Mouse (Mus musculus) kidney, postnatal 25 days (tissue): Measurements from ENCODE around the gene Pdcd1lg2.

ENCODE experiments used
- DNase-seq, 2 experiments: peaks; one replicate each; pipeline ENCODE4 v3.0.0; 2021; ENCODE audit warnings: mixed read lengths in 2 of 2

Pdcd1lg2 gene

DNA sequence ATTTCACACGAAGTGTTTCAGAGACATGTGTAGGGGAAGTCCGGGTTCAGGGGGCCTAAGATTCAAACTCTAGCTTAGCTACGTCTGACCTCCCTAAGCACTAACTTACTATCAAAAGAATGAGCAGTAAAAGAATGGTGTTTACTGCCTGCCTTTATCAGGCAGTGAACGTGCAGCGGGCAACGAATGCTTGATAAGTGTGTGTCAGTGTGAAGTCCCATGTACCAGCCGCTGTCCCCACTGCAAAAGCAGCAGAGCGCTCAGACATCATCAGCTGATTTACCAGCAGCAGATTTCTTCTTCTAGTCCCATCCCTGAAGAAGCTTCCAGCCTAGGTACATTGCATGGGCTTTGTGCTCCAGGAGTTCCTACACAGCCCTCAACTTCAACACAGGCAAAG lies 61.7 kb downstream of the Pdcd1lg2 start:
- DNase-seq: no peak

DNA sequence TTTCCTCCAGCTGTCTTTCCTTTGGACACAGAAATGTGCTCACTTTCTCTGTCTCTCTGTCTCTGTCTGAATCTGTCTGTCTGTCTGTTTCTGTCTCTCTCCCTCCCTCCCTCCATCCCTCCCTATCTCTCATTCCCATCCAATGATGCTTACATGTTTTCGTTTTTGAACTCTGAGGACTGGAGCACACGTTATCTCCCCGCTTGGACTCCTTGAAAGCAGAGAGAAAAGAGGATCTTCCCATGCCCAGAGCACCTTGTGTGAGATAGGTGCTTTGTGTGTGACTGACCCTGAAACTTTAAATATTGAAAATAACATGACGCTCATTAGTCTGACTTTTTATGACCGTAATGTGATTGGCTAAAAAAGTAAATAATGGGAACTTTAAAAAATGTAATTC lies 62.2 kb downstream of the Pdcd1lg2 start:
- no peak for DNase-seq

GRCm38 (mm10) chr19:29474803-29475202 lies 64.1 kb downstream of the Pdcd1lg2 start:
- DNase-seq: no peak

GRCm38 (mm10) chr19:29475210-29475620 lies 64.5 kb downstream of the Pdcd1lg2 start:
- no peak for DNase-seq

DNA sequence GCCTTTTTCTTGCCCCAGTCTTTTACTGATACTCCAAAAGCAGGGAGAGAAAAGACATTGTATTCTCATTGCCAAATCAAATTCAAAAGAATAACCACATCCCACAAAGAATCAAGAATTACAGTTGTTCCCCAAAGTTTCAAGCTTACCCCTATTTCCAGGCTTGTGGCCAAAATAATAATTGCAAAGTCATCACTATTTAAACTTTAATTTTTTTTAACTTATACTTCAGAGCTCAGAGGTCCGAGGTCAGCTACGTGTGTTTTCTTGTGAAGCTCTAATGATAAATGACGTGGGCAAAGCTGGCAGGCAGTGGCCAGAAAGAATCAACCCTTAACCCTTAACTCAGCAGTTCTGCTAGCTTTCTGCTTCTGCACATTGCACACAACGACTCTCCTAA lies 67.9 kb downstream of the Pdcd1lg2 start:
- no peak for DNase-seq

DNA sequence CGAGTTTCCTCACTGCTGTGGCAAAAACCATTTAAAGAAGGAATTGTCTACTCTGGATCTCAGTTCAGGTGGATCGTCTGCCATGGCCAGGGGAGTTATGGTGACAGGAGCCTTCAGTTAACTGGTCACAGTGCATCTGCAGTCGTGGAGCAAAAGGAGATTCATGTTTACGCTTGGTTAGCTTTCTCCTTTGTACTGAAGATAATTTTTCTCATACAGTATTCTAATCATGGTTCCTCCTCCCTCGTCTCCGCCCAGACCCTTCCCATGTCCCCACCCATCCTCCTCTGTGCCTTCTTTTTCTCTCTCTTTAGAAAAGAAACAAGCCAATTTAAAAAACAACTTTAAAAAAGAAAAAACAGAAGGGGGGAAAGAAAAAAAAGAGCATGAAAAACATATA lies 70.9 kb downstream of the Pdcd1lg2 start:
- no peak for DNase-seq

DNA sequence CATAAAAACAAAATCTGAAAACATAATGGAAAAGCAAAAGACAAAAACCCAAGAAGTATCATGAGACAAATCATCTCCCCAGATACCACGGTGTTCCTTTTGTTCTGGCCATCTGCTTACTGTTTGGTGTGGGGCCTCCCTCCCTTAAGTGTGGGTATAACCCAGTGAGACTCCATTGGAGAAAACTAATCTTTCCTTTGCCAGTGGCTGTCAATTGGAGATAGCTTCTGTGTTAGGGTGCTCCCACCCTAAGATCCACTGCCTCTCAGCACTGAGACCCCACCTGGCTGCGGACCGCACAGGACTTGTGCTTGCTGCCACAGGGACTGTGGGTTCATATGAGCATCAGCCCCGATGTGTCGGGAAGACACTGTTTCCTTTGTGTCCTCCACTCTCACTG lies 71.4 kb downstream of the Pdcd1lg2 start:
- DNase-seq: no peak

DNA sequence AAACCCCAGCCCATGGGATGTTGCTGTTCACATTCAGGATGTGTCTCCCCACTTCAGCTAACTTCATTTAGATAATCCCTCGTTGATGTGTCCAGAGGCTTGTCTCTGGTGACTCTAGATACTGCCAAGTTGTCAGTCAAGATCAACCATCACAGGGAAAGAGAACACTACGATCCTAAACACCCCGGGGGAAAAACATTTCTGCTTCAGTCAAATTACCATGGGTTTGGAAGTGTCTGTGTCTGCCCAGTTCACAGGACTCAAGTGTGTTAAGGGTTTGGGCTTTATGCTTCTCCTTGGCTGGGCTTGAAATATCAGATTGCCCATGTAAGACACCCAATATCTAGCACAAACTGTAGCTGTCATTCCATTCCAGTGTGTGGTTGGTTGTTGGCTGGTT lies 71.9 kb downstream of the Pdcd1lg2 start:
- DNase-seq: no peak

DNA sequence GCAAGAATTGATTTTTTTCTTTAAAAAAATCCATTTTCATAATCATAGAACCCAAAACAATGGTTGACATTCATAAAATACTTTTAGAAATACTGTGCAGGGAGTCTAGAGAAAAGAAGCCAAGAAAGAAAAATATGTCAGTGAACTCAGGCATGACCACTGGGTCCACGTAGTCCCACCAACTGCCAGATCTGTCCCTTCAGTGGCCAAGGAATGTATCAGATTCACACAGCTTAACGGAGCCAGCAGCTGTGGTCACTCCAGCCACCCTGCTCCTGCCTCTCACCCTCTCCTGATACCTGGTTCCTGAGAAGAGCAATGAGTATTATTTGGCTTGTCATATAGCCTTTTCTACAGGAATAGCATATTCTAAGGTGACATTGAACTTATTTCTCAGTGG lies 72.7 kb downstream of the Pdcd1lg2 start:
- no peak for DNase-seq

GRCm38 (mm10) chr19:29484537-29484936 lies 73.8 kb downstream of the Pdcd1lg2 start:
- DNase-seq: no peak

DNA sequence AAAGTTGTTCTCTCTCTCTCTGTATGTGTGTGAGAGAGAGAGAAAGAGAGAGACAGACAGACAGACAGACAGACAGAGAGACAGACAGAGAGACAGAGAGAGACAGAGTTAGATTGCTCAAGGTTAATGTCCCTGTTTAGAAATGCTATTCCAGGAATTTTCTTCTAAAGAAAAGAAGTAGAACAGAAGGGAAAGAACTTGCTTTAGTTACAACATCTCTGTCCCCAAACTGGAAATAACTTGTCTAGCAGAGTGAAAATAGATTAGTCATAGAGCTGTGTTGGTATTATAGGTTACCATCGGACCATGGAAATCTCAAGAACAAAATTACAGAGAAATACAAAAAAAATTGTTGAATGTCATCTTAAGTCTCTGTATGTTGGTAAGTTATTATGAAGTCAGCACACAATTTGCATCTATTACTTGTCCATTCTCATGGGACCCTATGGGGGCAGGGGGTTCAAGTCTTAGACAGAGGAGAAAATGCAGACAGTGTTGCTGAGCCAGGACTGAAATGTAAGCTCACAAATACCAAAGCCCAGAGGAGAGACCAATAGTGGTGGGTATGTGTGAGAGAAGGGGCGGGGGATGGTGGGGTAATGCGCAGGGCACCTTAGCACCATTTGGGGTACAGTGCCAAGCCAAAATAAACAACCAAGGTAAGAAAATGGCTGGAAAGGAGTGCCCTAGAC lies 74.7 kb downstream of the Pdcd1lg2 start:
- DNase-seq: no peak

- no peak for DNase-seq
These were observed 76.0 kb downstream of the Pdcd1lg2 start for GRCm38 (mm10) chr19:29486545-29487206.

DNA sequence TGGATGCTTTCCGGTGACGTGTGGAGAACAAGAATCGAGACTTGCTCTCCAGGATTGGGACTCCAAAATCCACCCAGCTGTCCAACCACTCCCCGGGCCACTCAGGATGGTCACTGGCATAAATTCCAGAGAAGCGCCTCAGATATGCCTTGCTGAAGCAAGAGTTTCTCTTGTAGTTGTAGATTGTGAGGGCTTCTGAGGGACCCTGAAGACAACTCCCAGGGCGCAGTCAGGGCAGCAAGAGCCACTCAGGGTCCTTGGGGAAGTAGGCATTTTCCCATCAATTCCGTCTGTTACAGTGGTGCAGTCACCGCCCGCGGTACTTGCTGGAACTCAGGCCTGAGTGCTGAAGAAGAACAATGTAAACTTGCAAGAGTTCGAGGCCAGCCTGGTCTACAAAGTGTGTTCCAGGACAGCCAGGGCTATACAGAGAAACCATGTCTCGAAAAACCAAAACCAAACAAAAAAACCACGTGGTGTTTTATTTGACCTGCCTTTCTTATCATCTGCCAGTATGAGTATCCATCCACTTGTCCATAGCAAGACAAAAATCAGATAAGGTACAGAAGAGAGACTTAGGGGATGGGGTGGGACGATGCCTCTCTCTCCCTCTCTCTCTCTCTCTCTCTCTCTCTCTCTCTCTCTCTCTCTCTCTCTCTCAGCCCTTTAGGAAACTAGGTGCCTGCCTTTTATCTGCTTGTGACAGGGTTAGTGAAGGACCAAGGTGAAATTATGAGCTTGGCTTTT lies 76.8 kb downstream of the Pdcd1lg2 start:
- no peak for DNase-seq

DNA sequence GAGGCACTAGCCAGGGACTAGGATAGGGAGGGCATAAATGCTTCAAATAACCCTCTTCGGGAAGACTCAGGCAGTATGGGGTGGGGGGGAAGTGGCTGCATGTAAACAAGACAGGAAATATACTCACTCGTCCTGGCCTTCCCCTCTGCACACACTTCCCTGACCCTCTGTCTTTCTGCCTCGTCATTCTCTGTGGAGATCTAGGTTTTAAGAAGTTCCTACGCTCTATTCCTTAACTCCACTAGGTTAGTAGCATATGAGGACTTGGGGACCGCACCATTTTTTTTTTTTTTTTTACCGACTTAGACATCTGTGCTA lies 77.3 kb downstream of the Pdcd1lg2 start:
- DNase-seq: no peak

- DNase-seq: no peak
These were observed 77.7 kb downstream of the Pdcd1lg2 start for GRCm38 (mm10) chr19:29488420-29488819.

GRCm38 (mm10) chr19:29489785-29490284 lies 79.1 kb downstream of the Pdcd1lg2 start:
- no peak for DNase-seq

DNA sequence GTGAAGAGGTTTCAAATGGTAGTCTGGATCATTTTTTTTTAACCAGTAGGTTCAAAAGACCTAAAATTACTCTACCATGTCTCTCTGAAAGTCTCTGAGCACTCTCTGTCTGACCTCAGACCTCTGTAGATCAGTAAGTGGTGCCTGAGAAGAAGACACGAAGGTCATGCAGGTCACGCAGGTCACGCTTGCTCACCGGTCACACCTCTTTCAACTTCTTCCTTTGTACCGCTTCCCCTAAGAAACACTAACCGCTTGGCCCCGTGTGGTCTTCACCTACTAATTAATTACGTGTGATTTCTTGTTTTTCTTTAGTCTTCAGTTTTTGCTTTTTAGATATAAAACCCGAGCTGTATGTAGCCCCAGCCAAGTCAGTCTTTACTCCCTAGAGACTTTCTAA lies 80.7 kb downstream of the Pdcd1lg2 start:
- no peak for DNase-seq

DNA sequence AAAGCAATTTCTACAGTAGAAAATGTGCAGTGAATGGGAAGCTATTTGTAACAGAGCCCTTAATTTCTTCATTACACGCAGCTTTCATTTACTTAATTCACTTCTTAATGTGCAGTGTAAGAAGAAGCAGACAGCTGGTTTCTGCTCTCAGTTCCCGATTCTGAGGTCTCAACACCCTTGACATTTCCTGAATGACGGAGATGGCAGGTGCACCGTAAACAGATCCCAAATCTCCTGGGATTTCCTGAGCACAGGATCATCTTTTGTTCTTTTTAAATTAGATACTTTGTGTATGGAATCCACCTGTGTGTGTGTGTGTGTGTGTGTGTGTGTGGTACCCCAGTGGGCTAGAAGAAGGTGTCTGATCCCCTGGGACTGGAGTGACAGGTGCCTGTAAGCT lies 83.7 kb downstream of the Pdcd1lg2 start:
- DNase-seq: no peak

DNA sequence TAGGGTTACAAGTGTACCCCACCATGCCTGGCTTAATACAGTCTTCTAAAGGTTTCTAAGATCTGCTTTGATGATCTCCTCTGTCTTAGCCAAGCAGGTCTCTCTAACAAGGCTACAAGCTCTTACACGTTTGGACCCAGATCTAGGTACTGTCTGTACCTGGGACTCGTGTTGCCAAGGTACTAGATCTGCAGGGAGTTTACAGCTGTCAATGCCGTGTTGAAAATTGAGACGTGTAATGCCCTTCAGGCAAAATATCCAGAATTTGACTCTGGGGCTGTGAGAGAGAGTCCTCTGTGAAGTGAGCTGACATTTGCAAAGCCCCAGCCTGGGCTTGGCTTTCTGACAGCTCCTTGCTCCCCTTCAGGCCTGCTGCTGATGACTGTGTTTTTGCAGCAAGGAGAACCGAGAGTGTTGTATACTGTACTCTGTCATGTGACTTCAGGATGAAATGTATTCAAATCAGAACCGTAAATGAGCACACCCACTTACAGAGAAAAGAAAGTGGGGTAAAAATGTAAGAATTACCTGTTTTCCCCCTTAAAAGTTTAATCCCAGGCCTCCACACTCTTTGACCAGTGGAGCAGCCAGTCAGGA lies 85.4 kb downstream of the Pdcd1lg2 start:
- no peak for DNase-seq

GRCm38 (mm10) chr19:29496786-29497557 lies 86.3 kb downstream of the Pdcd1lg2 start:
- DNase-seq: peak; percentile 48 to 79

- DNase-seq: no peak
These were observed 87.2 kb downstream of the Pdcd1lg2 start for GRCm38 (mm10) chr19:29497874-29498273.

DNA sequence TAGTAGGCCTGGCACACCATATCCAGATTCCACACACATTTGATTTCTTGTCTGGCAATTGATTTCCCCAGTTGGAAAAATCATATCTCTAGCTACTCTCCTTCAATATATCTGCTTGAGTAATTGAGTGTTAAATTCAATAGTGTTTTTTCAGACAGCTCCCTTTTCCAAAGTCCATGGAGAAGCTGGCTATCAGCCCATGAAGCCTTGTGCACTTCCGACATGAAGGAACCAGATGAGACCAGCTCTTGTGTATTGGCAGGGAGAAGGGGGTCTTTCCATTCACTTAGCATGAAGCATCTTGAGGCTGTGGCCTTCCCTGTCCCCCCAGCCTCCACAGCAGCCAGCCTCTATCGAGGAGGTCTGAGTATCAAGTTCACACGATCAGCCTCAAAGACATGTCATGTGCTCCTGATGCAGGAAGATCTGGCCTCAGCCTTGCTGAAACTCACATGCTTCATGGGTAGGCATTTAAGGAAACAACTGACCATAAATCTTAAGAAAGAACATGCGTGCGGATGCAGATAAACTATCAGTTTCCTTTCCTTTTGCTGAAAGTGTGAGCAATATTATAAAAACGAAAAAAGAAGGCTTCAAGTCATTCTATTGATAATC lies 88.2 kb downstream of the Pdcd1lg2 start:
- peak in 1 of 2 experiments; percentile 47 for DNase-seq
